ENCODE assay signal across 23 mouse cellular contexts in genomic region chr8:53962993-53963392, GRCm38 (mm10).
DNase-seq lines count a peak whose midpoint lies in the region; ATAC-seq and TF ChIP-seq lines count a peak whose summit lies in the region.
"Had no signal": no experiment of that assay in that cellular context is flagged by ENCODE, and none has a peak within 500 bp of the region (broad histone marks: within the 10 kb centered on the region; RNA-seq: fewer than 3 reads in every experiment).

No protein-coding gene starts in this region.

- TF ChIP-seq CTCF in stomach, postnatal 0 days (IDR thresholded peaks at IDR 0.05; ENCODE audit: low read depth): no peak

- 80% methylated on average over 1 of the region's 1 CpGs for WGBS in stomach, postnatal 0 days

- no peak overlapping the region for H3K9ac ChIP-seq in stomach, postnatal 0 days (ENCODE audit: low read length)
- H3K9ac ChIP-seq: embryonic facial prominence, embryonic 13.5 days; embryonic facial prominence, embryonic 15.5 days; forebrain, embryonic 12.5 days had no signal

- no peak overlapping the region for H3K4me2 ChIP-seq in stomach, postnatal 0 days (replicated peaks; ENCODE audit: low read depth)
- H3K4me2 ChIP-seq: embryonic facial prominence, embryonic 13.5 days; embryonic facial prominence, embryonic 15.5 days; forebrain, embryonic 12.5 days had no signal

- H3K4me1 ChIP-seq in stomach, postnatal 0 days (replicated peaks; ENCODE audit: control insufficient read depth, insufficient read depth): no peaks in the 10 kb centered on the region
- H3K4me1 ChIP-seq: embryonic facial prominence, embryonic 13.5 days; embryonic facial prominence, embryonic 15.5 days; forebrain, embryonic 10.5 days; forebrain, embryonic 12.5 days had no signal

- no peaks in the 10 kb centered on the region for H3K27me3 ChIP-seq in stomach, postnatal 0 days (ENCODE audit: control insufficient read depth, insufficient read depth, low read length)
- H3K27me3 ChIP-seq: embryonic facial prominence, embryonic 13.5 days; embryonic facial prominence, embryonic 15.5 days; forebrain, embryonic 12.5 days had no signal

- no peaks in the 10 kb centered on the region for H3K9me3 ChIP-seq in stomach, postnatal 0 days (ENCODE audit: control insufficient read depth, low read length)
- H3K9me3 ChIP-seq: embryonic facial prominence, embryonic 13.5 days; embryonic facial prominence, embryonic 15.5 days; forebrain, embryonic 10.5 days; forebrain, embryonic 12.5 days had no signal

- ATAC-seq in CD4-positive, CD25-positive, alpha-beta regulatory T cell, adult 4 months: peak; percentile 23
- peak; percentile 60; the same call in 1 of the 2 replicates for ATAC-seq in stomach, postnatal 0 days (ENCODE audit: low FRiP score, low TSS enrichment)
- ATAC-seq: forebrain, embryonic 14.5 days; forebrain, embryonic 16.5 days had no signal

- peak; percentile 70 for DNase-seq in heart, adult 11 months
- DNase-seq in heart, adult 9 months (ENCODE audit: low spot score in 2 of 2): no peak
- DNase-seq in stomach, postnatal 0 days (ENCODE audit: low spot score): peak; percentile 17
- no peak for DNase-seq in lung, postnatal 25 days (ENCODE audit: low spot score)
- DNase-seq: adrenal gland, adult 2 months; adrenal gland, postnatal 10 days; adrenal gland, postnatal 25 days; B cell, adult 2 months; cerebellum, adult 11 months; cerebellum, adult 18-20 months; cerebellum, adult 8-10 months; cerebellum, adult 9-11 months; cerebellum, postnatal 14 days; cerebellum, postnatal 36 days; embryo, embryonic 11 days had no signal

- no peak overlapping the region for H3K4me3 ChIP-seq in stomach, postnatal 0 days (ENCODE audit: low read depth, low read length)
- H3K4me3 ChIP-seq: embryonic facial prominence, embryonic 13.5 days; embryonic facial prominence, embryonic 15.5 days; erythroblast, embryonic 14.5 days; forebrain, embryonic 10.5 days; forebrain, embryonic 12.5 days had no signal

- no peaks in the 10 kb centered on the region for H3K36me3 ChIP-seq in stomach, postnatal 0 days (ENCODE audit: control insufficient read depth, insufficient read depth, low read length)
- H3K36me3 ChIP-seq: embryonic facial prominence, embryonic 13.5 days; embryonic facial prominence, embryonic 15.5 days; forebrain, embryonic 10.5 days; forebrain, embryonic 12.5 days had no signal

- H3K27ac ChIP-seq in stomach, postnatal 0 days (replicated peaks): no peak overlapping the region
- H3K27ac ChIP-seq: embryonic facial prominence, embryonic 13.5 days; embryonic facial prominence, embryonic 15.5 days; forebrain, embryonic 10.5 days; forebrain, embryonic 12.5 days had no signal

- no peak for TF ChIP-seq EP300 in stomach, postnatal 0 days (optimal IDR thresholded peaks at IDR 0.05)

Comparison
In these comparisons a context has a peak if more than half of its experiments do, and no peak if none do; other contexts are left out.
1. DNase-seq: peak in heart, adult 11 months (single experiment) and stomach, postnatal 0 days (single experiment); none in heart, adult 9 months (0 of 2) and lung, postnatal 25 days (single experiment).